Comparison of ENCODE assay signal across 11 mouse cellular contexts in genomic region chr2:155020247-155020826, GRCm38 (mm10). TPM values are rescaled to one million over a fixed set of nuclear protein-coding genes. Genes with fewer than 3 reads are reported as not detected.
DNase-seq lines count a peak whose midpoint lies in the region; ATAC-seq and TF ChIP-seq lines count a peak whose summit lies in the region.
"Not testable (repeated sequence)": the region's sequence is repeated elsewhere in the genome, so short reads cannot be mapped to it uniquely, and the experiment has no call there.
"Had no signal": no experiment of that assay in that cellular context is flagged by ENCODE, and none has a peak within 500 bp of the region (broad histone marks: within the 10 kb centered on the region; RNA-seq: fewer than 3 reads in every experiment).

No protein-coding gene starts in this region.

- not testable (repeated sequence) for H3K9me3 ChIP-seq in CH12.LX (replicated peaks; ENCODE audit: low read length); forebrain, embryonic 13.5 days (replicated peaks); hindbrain, embryonic 10.5 days; intestine, embryonic 16.5 days (ENCODE audit: control insufficient read depth, low read length); liver, embryonic 12.5 days (replicated peaks); midbrain, embryonic 13.5 days

- dilution Hi-C loops in CH12.LX (cut with MboI; ENCODE audit: extremely low pct_ligation_motif_present, extremely low pct_unique_long_range_greater_than_20kb, low sequenced_read_pairs): not testable (repeated sequence)

- H3K36me3 ChIP-seq in CH12.LX (replicated peaks in 1 of 2; ENCODE audit: control insufficient read depth in 1 of 2, insufficient read depth in 1 of 2, low read length in 1 of 2); forebrain, embryonic 13.5 days (ENCODE audit: poor library complexity, severe bottlenecking); hindbrain, embryonic 10.5 days; intestine, embryonic 16.5 days (ENCODE audit: control insufficient read depth, insufficient read depth, low read length); liver, embryonic 12.5 days; midbrain, embryonic 13.5 days: not testable (repeated sequence)

- H3K4me3 ChIP-seq in CH12.LX (replicated peaks in 1 of 3; ENCODE audit: low read depth in 2 of 3, low read length in 2 of 3, poor library complexity in 1 of 3): peak overlapping the region in 1 of 3 experiments; percentile 36
- H3K4me3 ChIP-seq in forebrain, embryonic 13.5 days; intestine, embryonic 16.5 days (ENCODE audit: low read length); liver, embryonic 12.5 days; midbrain, embryonic 13.5 days (replicated peaks): not testable (repeated sequence)
- H3K4me3 ChIP-seq in hindbrain, embryonic 10.5 days: peak overlapping the region; percentile 53; the same call in 1 of the 2 replicates

- peak; percentile 56 for TF ChIP-seq POLR2A in CH12.LX (IDR thresholded peaks at IDR 0.05; ENCODE audit: low read depth, low read length)

- 0 out of 2 replicates have a peak, but pooled peaks have one; percentile 3 for ATAC-seq in forebrain, embryonic 13.5 days
- not testable (repeated sequence) for ATAC-seq in intestine, embryonic 16.5 days; liver, embryonic 12.5 days
- ATAC-seq in midbrain, embryonic 13.5 days: 0 out of 2 replicates have a peak, but pooled peaks have one; percentile 25

- in situ Hi-C loops in CH12.LX (cut with MboI; ENCODE audit: low pct_ligation_motif_present, low pct_unique_long_range_greater_than_20kb, low sequenced_read_pairs): not testable (repeated sequence)

- TF ChIP-seq RAD21 in CH12.LX (IDR thresholded peaks at IDR 0.05; ENCODE audit: low read depth, low read length): not testable (repeated sequence)

- not testable (repeated sequence) for H3K27me3 ChIP-seq in CH12.LX (replicated peaks); forebrain, embryonic 13.5 days; intestine, embryonic 16.5 days (replicated peaks; ENCODE audit: control insufficient read depth, insufficient read depth, low read length); midbrain, embryonic 13.5 days
- peaks cover 37% of the 10 kb centered on the region for H3K27me3 ChIP-seq in hindbrain, embryonic 10.5 days (ENCODE audit: insufficient read depth, poor library complexity, severe bottlenecking)
- peaks cover 29% of the 10 kb centered on the region for H3K27me3 ChIP-seq in liver, embryonic 12.5 days (replicated peaks)

- peak; percentile 71 for DNase-seq in CH12.LX (ENCODE audit: extremely low read depth)
- DNase-seq in embryo, embryonic 10 days (ENCODE audit: low spot score): peak; percentile 24
- DNase-seq in hindbrain, embryonic 10.5 days (ENCODE audit: low spot score): peak; percentile 10
- DNase-seq in retina, embryonic 14.5 days (ENCODE audit: low spot score): peak; percentile 35

- peaks cover 7 to 11% of the 10 kb centered on the region in 2 experiments; a peak in 3 of 4 replicates for H3K4me1 ChIP-seq in CH12.LX (ENCODE audit: control insufficient read depth in 1 of 2, insufficient read depth in 2 of 2)
- not testable (repeated sequence) for H3K4me1 ChIP-seq in forebrain, embryonic 13.5 days; intestine, embryonic 16.5 days (ENCODE audit: control insufficient read depth, insufficient read depth, low read length); midbrain, embryonic 13.5 days (replicated peaks)
- peaks cover 12% of the 10 kb centered on the region for H3K4me1 ChIP-seq in hindbrain, embryonic 10.5 days (replicated peaks)
- H3K4me1 ChIP-seq in liver, embryonic 12.5 days: peaks cover 17% of the 10 kb centered on the region

- H3K27ac ChIP-seq in CH12.LX (ENCODE audit: insufficient read depth, low read depth): peak overlapping the region; percentile 94
- peak overlapping the region; percentile 93; the same call in 1 of the 2 replicates for H3K27ac ChIP-seq in forebrain, embryonic 13.5 days
- peak overlapping the region; percentile 89 for H3K27ac ChIP-seq in hindbrain, embryonic 10.5 days
- H3K27ac ChIP-seq in intestine, embryonic 16.5 days (ENCODE audit: low read length); liver, embryonic 12.5 days: not testable (repeated sequence)
- H3K27ac ChIP-seq in midbrain, embryonic 13.5 days: peak overlapping the region; percentile 76; the same call in 1 of the 2 replicates

- not testable (repeated sequence) for TF ChIP-seq EP300 in CH12.LX (IDR thresholded peaks at IDR 0.05; ENCODE audit: low read length)

- peak overlapping the region; percentile 79 for H3K9ac ChIP-seq in CH12.LX (ENCODE audit: insufficient read depth, low read depth)
- H3K9ac ChIP-seq in forebrain, embryonic 13.5 days; intestine, embryonic 16.5 days (ENCODE audit: low read depth, low read length); liver, embryonic 12.5 days; midbrain, embryonic 13.5 days (replicated peaks): not testable (repeated sequence)

- whole genome bisulfite sequencing in forebrain, embryonic 13.5 days: 17% methylated on average over 20 of the region's 20 CpGs
- 15% methylated on average over 20 of the region's 20 CpGs for WGBS in hindbrain, embryonic 10.5 days
- WGBS in intestine, embryonic 16.5 days: 48% methylated on average over 20 of the region's 20 CpGs
- WGBS in liver, embryonic 12.5 days (ENCODE audit: insufficient replicate concordance): 39% methylated on average over 20 of the region's 20 CpGs
- WGBS in midbrain, embryonic 13.5 days: 19% methylated on average over 20 of the region's 20 CpGs

- not testable (repeated sequence) for TF ChIP-seq CTCF in CH12.LX (conservative IDR thresholded peaks at IDR 0.05 in 1 of 2, IDR thresholded peaks at IDR 0.05 in 1 of 2; ENCODE audit: low read depth in 2 of 2, low read length in 2 of 2)

- not testable (repeated sequence) for H3K79me2 ChIP-seq in CH12.LX (replicated peaks; ENCODE audit: control insufficient read depth, extremely low read depth, insufficient read depth, poor library complexity, severe bottlenecking)

- H3K4me2 ChIP-seq in CH12.LX (ENCODE audit: insufficient read depth, low read depth, poor library complexity, severe bottlenecking): peak overlapping the region; percentile 66
- H3K4me2 ChIP-seq in forebrain, embryonic 13.5 days: peak overlapping the region; percentile 73
- peak overlapping the region; percentile 92; the same call in 1 of the 2 replicates for H3K4me2 ChIP-seq in intestine, embryonic 16.5 days (ENCODE audit: low read depth, low read length)
- peak overlapping the region; percentile 90 for H3K4me2 ChIP-seq in liver, embryonic 12.5 days
- peak overlapping the region; percentile 91 for H3K4me2 ChIP-seq in midbrain, embryonic 13.5 days (replicated peaks)

TF ChIP-seq in CH12.LX, 34 proteins besides CTCF, POLR2A, EP300 and RAD21:
- TF ChIP-seq ETS1 (conservative IDR thresholded peaks at IDR 0.05; ENCODE audit: low read depth, low read length) (0 out of 2 replicates have a peak, but pooled peaks have one; percentile 21), MAX (IDR thresholded peaks at IDR 0.05; ENCODE audit: low read length) (peak; percentile 24), ZMIZ1 (IDR thresholded peaks at IDR 0.05; ENCODE audit: low read depth, low read length) (0 out of 2 replicates have a peak, but pooled peaks have one; percentile 47), TBP (conservative IDR thresholded peaks at IDR 0.05; ENCODE audit: low read depth, low read length) (0 out of 2 replicates have a peak, but pooled peaks have one; percentile 39), IRF4 (IDR thresholded peaks at IDR 0.05; ENCODE audit: low read depth, low read length) (peak; percentile 59; the same call in 1 of the 2 replicates), MEF2A (IDR thresholded peaks at IDR 0.05; ENCODE audit: borderline replicate concordance, low read depth, low read length) (peak; percentile 79; the same call in 1 of the 2 replicates), NRF1 (IDR thresholded peaks at IDR 0.05; ENCODE audit: low read depth, low read length) (0 out of 2 replicates have a peak, but pooled peaks have one; percentile 1), TCF12 (IDR thresholded peaks at IDR 0.05; ENCODE audit: low read depth, low read length) (peak; percentile 64), NELFE (IDR thresholded peaks at IDR 0.05; ENCODE audit: low read depth, low read length) (peak; percentile 53; the same call in 1 of the 2 replicates)

RNA-seq across cellular contexts. Expression of gene Gm14226, which starts 2.3 kb away (rescaled TPM):
- 0.13 TPM in 1 of 2 replicates, not detected in the other for total RNA-seq in CH12.LX (2012; rRNA removed)
- total RNA-seq in CH12.LX (2014; rRNA removed): not detected in 2 replicates
- 0.10 TPM in 1 of 2 replicates, not detected in the other for polyA plus RNA-seq in CH12.LX (2012; ENCODE audit: insufficient read length, low read depth)
- polyA plus RNA-seq in forebrain, embryonic 13.5 days (2015; fragmentation: Nextera tagmentation; extraction: Ambion mirVana): 0.06 and 0.14 TPM in 2 replicates
- polyA plus RNA-seq in hindbrain, embryonic 10.5 days (2016; fragmentation: Nextera tagmentation; extraction: Ambion mirVana): 0.14 and 0.31 TPM in 2 replicates
- 1.7 and 1.9 TPM in 2 replicates for polyA plus RNA-seq in intestine, embryonic 16.5 days (2015; fragmentation: Nextera tagmentation; extraction: Ambion mirVana)
- 0.53 and 0.62 TPM in 2 replicates for polyA plus RNA-seq in liver, embryonic 12.5 days (2016; fragmentation: Nextera tagmentation; extraction: Ambion mirVana)
- 0.12 and 0.18 TPM in 2 replicates for polyA plus RNA-seq in midbrain, embryonic 13.5 days (2015; fragmentation: Nextera tagmentation; extraction: Ambion mirVana)
- total RNA-seq: gastrocnemius, postnatal 25 days; megakaryocyte progenitor cell, adult 5-6 weeks had no signal
- polyA plus RNA-seq: myocyte had no signal

RNA-seq across cellular contexts. Expression of gene Ahcy, which starts 54.0 kb away (rescaled TPM):
- total RNA-seq in CH12.LX (2012; rRNA removed) (514 and 556 TPM in 2 replicates), CH12.LX (2014; rRNA removed) (529 and 543 TPM in 2 replicates)
- 364 and 444 TPM in 2 replicates for polyA plus RNA-seq in CH12.LX (2012; ENCODE audit: insufficient read length, low read depth)
- 53.9 and 57.0 TPM in 2 replicates for polyA plus RNA-seq in forebrain, embryonic 13.5 days (2015; fragmentation: Nextera tagmentation; extraction: Ambion mirVana)
- 85.0 and 105 TPM in 2 replicates for polyA plus RNA-seq in hindbrain, embryonic 10.5 days (2016; fragmentation: Nextera tagmentation; extraction: Ambion mirVana)
- 111 and 118 TPM in 2 replicates for polyA plus RNA-seq in intestine, embryonic 16.5 days (2015; fragmentation: Nextera tagmentation; extraction: Ambion mirVana)
- polyA plus RNA-seq in liver, embryonic 12.5 days (2016; fragmentation: Nextera tagmentation; extraction: Ambion mirVana): 65.4 and 67.1 TPM in 2 replicates
- 44.6 and 45.2 TPM in 2 replicates for polyA plus RNA-seq in midbrain, embryonic 13.5 days (2015; fragmentation: Nextera tagmentation; extraction: Ambion mirVana)

Comparison
In these comparisons a context has a peak if more than half of its experiments do, and no peak if none do; other contexts are left out.
1. DNase-seq: peak in every context shown above with its lines; median percentile 71 in CH12.LX; 35 in retina, embryonic 14.5 days; 24 in embryo, embryonic 10 days; 10 in hindbrain, embryonic 10.5 days.